Mouse (Mus musculus) heart, embryonic 10.5 days (tissue): ENCODE measurements around the gene Hdhd3. TPM values are rescaled to one million over a fixed set of nuclear protein-coding genes. Genes with fewer than 3 reads are reported as not detected.

Source experiments
- DNase-seq: peaks from one replicate; pipeline ENCODE4 v3.0.0-alpha.2; 2017; ENCODE audit warnings: low spot score
- H3K27ac ChIP-seq: fragments of 300-500 bp; sonication (generic); 2 replicates; pipeline ENCODE4 v1.5.1; 2016; ENCODE audit warnings: mild to moderate bottlenecking
- H3K27me3 ChIP-seq: fragments of 300-500 bp; sonication (generic); 2 replicates; pipeline ENCODE4 v1.6.1; 2016; ENCODE audit warnings: mild to moderate bottlenecking; ENCODE audit not compliant: poor library complexity, insufficient read depth, severe bottlenecking
- H3K36me3 ChIP-seq: fragments of 300-500 bp; sonication (generic); 2 replicates; pipeline ENCODE4 v1.6.1; 2016; ENCODE audit warnings: mild to moderate bottlenecking, moderate library complexity
- H3K4me1 ChIP-seq: fragments of 300-500 bp; sonication (generic); 2 replicates; pipeline ENCODE4 v1.6.1; 2016; ENCODE audit warnings: mild to moderate bottlenecking
- H3K4me3 ChIP-seq: fragments of 300-500 bp; sonication (generic); 2 replicates; pipeline ENCODE4 v1.5.1; 2016; ENCODE audit warnings: mild to moderate bottlenecking, moderate library complexity
- H3K9me3 ChIP-seq: fragments of 300-500 bp; sonication (generic); 2 replicates; pipeline ENCODE4 v1.6.1; 2016; ENCODE audit warnings: mild to moderate bottlenecking, moderate library complexity
- WGBS: fragments of 180-500 bp; shearing (Covaris S2); methylation state at CpG from one replicate; pipeline ENCODE4 v1.1.7; 2016; 5-methylcytosine and 5-hydroxymethylcytosine counted together
- polyA plus RNA-seq: library from polyadenylated mRNA; unstranded; fragments of >200 nt; fragmentation: Nextera tagmentation; extraction: Ambion mirVana; gene quantifications from 2 replicates; pipeline ENCODE4 v1.2.1, GENCODE M21; 2016

Hdhd3 gene
- polyA plus RNA-seq, 1 experiment from 2014 or later: 10.1 TPM

- WGBS: 89% methylated on average over 3 of the region's 3 CpGs
- H3K27me3 ChIP-seq: no peaks in the 10 kb centered on the region
- H3K9me3 ChIP-seq: no peaks in the 10 kb centered on the region
- H3K4me3 ChIP-seq: no peak overlapping the region
- 0 out of 2 replicates have a peak, but pooled peaks cover 3% of the 10 kb centered on the region for H3K4me1 ChIP-seq
- H3K36me3 ChIP-seq: 0 out of 2 replicates have a peak, but pooled peaks cover 3% of the 10 kb centered on the region
- no peak overlapping the region for H3K27ac ChIP-seq
- DNase-seq: no peak
Observed at GRCm38 (mm10) chr4:62459081-62459480, 44.2 kb downstream of the Hdhd3 start.

DNA sequence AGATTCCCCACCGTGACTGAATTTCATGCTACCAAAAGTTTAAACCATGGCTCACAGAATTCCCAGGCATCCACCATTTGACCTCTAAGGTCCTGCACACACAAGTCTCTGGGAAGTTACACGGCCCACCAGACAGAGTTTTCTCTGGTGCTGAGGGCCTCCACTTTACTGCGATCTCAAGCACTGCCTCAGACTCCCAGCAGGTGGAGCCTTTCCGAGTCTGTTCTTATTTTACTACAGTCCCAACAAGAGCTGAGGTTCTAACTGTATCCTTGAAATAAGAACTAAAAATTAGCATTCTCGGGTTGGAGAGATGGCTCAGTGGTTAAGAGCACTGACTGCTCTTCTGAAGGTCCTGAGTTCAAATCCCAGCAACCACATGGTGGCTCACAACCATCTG lies 48.3 kb downstream of the Hdhd3 start:
- Histone ChIP-seq H3K9me3 (no peaks in the 10 kb centered on the region), H3K36me3 (no peaks in the 10 kb centered on the region), H3K27me3 (no peaks in the 10 kb centered on the region), H3K4me1 (no peaks in the 10 kb centered on the region), H3K4me3 (no peak overlapping the region), H3K27ac (no peak overlapping the region)
- 52% methylated on average over 5 of the region's 5 CpGs for whole genome bisulfite sequencing
- DNase-seq: no peak

Other genes with a start within 250 kb of the Hdhd3 start
- gene Slc31a2, start 240.9 kb downstream of the Hdhd3 start, polyA plus RNA-seq: 12.8 and 14.5 TPM in 2 replicates
- gene Fkbp15, start 142.9 kb downstream of the Hdhd3 start, polyA plus RNA-seq: 17.2 and 19.5 TPM in 2 replicates
- gene Slc31a1, start 142.7 kb downstream of the Hdhd3 start, polyA plus RNA-seq: 46.9 and 53.6 TPM in 2 replicates
- gene Cdc26, start 94.8 kb downstream of the Hdhd3 start, polyA plus RNA-seq: 101 and 125 TPM in 2 replicates
- gene Prpf4, start 94.7 kb downstream of the Hdhd3 start, polyA plus RNA-seq: 19.2 and 23.2 TPM in 2 replicates
- not detected in 2 replicates for gene Rnf183, start 68.2 kb downstream of the Hdhd3 start, polyA plus RNA-seq
- 4.3 and 7.1 TPM in 2 replicates for gene Wdr31, start 32.6 kb downstream of the Hdhd3 start, polyA plus RNA-seq
- gene Bspry, start 23.4 kb downstream of the Hdhd3 start, polyA plus RNA-seq: 0.46 and 2.0 TPM in 2 replicates
- 144 and 157 TPM in 2 replicates for gene Alad, start 16.5 kb upstream of the Hdhd3 start, polyA plus RNA-seq
- gene Pole3, start 21.6 kb upstream of the Hdhd3 start, polyA plus RNA-seq: 72.1 and 87.4 TPM in 2 replicates
- gene 4933430I17Rik, start 21.9 kb upstream of the Hdhd3 start, polyA plus RNA-seq: 0.36 and 0.49 TPM in 2 replicates
- 61.4 and 65.4 TPM in 2 replicates for gene Rgs3, start 56.4 kb upstream of the Hdhd3 start, polyA plus RNA-seq